Mouse (Mus musculus) left cerebral cortex, postnatal 10 days (tissue): ENCODE results near the gene Atf3. TPM values are rescaled to one million over a fixed set of nuclear protein-coding genes. Genes with fewer than 3 reads are reported as not detected.

Experiments used
- DNase-seq, 2 experiments: peaks; one replicate each; pipeline ENCODE4 v3.0.0; 2021 to 2022; ENCODE audit warnings: low spot score in 2 of 2, mixed read lengths in 1 of 2; ENCODE audit errors: extremely low spot score in 1 of 2
- intact Hi-C: fragments of 180-260 bp; cut with DNase I; formaldehyde crosslinking; loops from one replicate; pipeline ENCODE4 v1.15.1; 2025
- total RNA-seq, 2 experiments: library from RNA; stranded (reverse); gene quantifications; 2 replicates each; pipeline ENCODE4 v1.2.3; 2021

The Atf3 gene
- total RNA-seq, 2 experiments from 2014 or later: 0.39 to 0.77 TPM

GRCm38 (mm10) chr1:191123696-191124095 lies 94.1 kb downstream of the Atf3 start:
- intact Hi-C loops: no loop called here
- no peak for DNase-seq

- intact Hi-C loops: no loop called here
- peak in 1 of 2 experiments; percentile 26 for DNase-seq
Observed at GRCm38 (mm10) chr1:191122744-191123143, 95.1 kb downstream of the Atf3 start.

Other genes starting within 250 kb of the Atf3 start
- 10 to 100 TPM in 1 of 2 experiments, 1 to 10 TPM in 1; 9.9 to 11.9 TPM for gene Vash2, start 238.7 kb downstream of the Atf3 start, total RNA-seq
- gene Flvcr1, start 191.9 kb downstream of the Atf3 start, total RNA-seq: 10 to 100 TPM; 18.3 to 18.5 TPM
- not detected for gene Spata45, start 181.4 kb downstream of the Atf3 start, total RNA-seq
- gene Tatdn3, start 155.1 kb downstream of the Atf3 start, total RNA-seq: 10 to 100 TPM; 25.1 to 28.6 TPM
- gene Nsl1, start 155.0 kb downstream of the Atf3 start, total RNA-seq: 1 to 10 TPM in 1 of 2 experiments, under 1 TPM in 1; 0.64 to 1.4 TPM
- under 1 TPM; 0.47 to 0.60 TPM for gene Batf3, start 120.2 kb downstream of the Atf3 start, total RNA-seq
- not detected for gene Fam71a, start 53.2 kb downstream of the Atf3 start, total RNA-seq
- 10 to 100 TPM; 81.5 to 82.4 TPM for gene Nenf, start 100.2 kb upstream of the Atf3 start, total RNA-seq
- gene Tmem206, start 107.9 kb upstream of the Atf3 start, total RNA-seq: 10 to 100 TPM in 1 of 2 experiments, 1 to 10 TPM in 1; 9.8 to 11.5 TPM
- gene Ppp2r5a, start 185.2 kb upstream of the Atf3 start, total RNA-seq: 10 to 100 TPM; 60.5 to 64.3 TPM